9 mouse cellular contexts compared by ENCODE assay signal in the genomic region with DNA sequence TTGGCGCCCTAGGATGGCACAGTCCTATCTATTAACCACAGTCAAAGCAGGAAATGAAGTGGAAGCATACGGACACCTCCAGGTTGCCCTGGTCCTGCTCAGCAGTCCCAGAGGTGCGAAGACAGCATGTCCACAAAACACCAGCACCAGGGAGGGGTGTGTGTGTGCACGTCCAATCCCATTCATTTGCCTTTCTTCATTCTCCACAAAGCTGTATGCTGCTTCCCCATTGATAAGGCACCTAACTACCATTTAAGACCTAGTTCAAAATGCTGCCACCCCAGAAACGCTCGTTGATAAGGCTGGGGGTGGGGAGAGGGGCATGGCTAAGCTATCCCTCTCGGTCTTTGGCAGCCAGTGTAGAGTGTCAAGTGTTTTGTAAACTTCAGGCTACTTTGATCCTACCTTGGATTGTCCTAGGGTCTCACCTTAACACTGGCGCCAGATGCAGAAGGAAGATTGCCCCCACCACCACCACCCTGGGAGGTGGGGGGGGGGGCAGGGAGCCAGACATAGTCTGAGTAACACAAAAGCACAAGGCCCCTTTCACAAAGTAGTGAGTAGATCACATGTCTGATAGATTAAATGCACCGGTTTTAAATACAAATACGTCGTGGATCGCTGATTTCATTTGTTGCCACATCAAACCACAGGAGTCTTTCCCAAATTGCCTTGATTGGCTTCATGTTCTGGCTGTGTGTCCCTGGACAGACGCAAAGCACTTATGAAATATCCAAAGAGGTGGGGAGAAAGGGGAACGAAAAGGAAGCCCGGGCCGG. TPM values are rescaled to one million over a fixed set of nuclear protein-coding genes. Genes with fewer than 3 reads are reported as not detected.
A peak's percentile ranks its signal among the peaks of the same experiment; 100 is the strongest.
DNase-seq lines count a peak whose midpoint lies in the region; ATAC-seq and TF ChIP-seq lines count a peak whose summit lies in the region.
"Had no signal": no experiment of that assay in that cellular context is flagged by ENCODE, and none has a peak within 500 bp of the region (broad histone marks: within the 10 kb centered on the region; RNA-seq: fewer than 3 reads in every experiment).

No protein-coding gene starts in this region.

- H3K4me3 ChIP-seq in hindbrain, postnatal 0 days (ENCODE audit: low read length) = peak overlapping the region; percentile 86
- H3K4me3 ChIP-seq in midbrain, embryonic 11.5 days (ENCODE audit: low read depth, low read length) = peak overlapping the region; percentile 77

- TF ChIP-seq CTCF in hindbrain, postnatal 0 days (IDR thresholded peaks at IDR 0.05; ENCODE audit: low read depth) = no peak

- peak overlapping the region; percentile 92 for H3K4me2 ChIP-seq in hindbrain, postnatal 0 days (ENCODE audit: low read depth, low read length)
- peak overlapping the region; percentile 76 for H3K4me2 ChIP-seq in midbrain, embryonic 11.5 days

- DNase-seq in embryo, embryonic 9.5 days (ENCODE audit: extremely low spot score) = peak; percentile 22
- DNase-seq in embryo, embryonic 10 days (ENCODE audit: low spot score) = no peak
- DNase-seq in thymus, postnatal 4 days = peak; percentile 31
- no peak for DNase-seq in thymus, postnatal 10 days (ENCODE audit: low spot score in 2 of 2)
- DNase-seq in hindbrain, postnatal 0 days (ENCODE audit: low spot score) = no peak
- peak; percentile 90 for DNase-seq in midbrain, embryonic 11.5 days (ENCODE audit: low spot score, missing footprints)
- DNase-seq in adrenal gland, adult 8-10 months = no peak
- DNase-seq in left cerebral cortex, adult 9 months (ENCODE audit: low spot score in 2 of 2) = no peak

- H3K27me3 ChIP-seq in hindbrain, postnatal 0 days (ENCODE audit: insufficient read depth, low read length) = no peaks in the 10 kb centered on the region
- H3K27me3 ChIP-seq in midbrain, embryonic 11.5 days (ENCODE audit: control insufficient read depth, insufficient read depth, low read length) = no peaks in the 10 kb centered on the region
- H3K27me3 ChIP-seq: Patski had no signal

- H3K4me1 ChIP-seq in hindbrain, postnatal 0 days (ENCODE audit: insufficient read depth, low read length) = peaks cover 6% of the 10 kb centered on the region
- H3K4me1 ChIP-seq in midbrain, embryonic 11.5 days (ENCODE audit: control insufficient read depth, insufficient read depth, low read length) = peaks cover 11% of the 10 kb centered on the region

- H3K36me3 ChIP-seq in hindbrain, postnatal 0 days (ENCODE audit: insufficient read depth, low read length) = no peaks in the 10 kb centered on the region
- no peaks in the 10 kb centered on the region for H3K36me3 ChIP-seq in midbrain, embryonic 11.5 days (ENCODE audit: control insufficient read depth, insufficient read depth, low read length)

- H3K9ac ChIP-seq in hindbrain, postnatal 0 days (replicated peaks; ENCODE audit: low read length) = peak overlapping the region; percentile 74
- peak overlapping the region; percentile 81 for H3K9ac ChIP-seq in midbrain, embryonic 11.5 days (ENCODE audit: low read length)

- 19% methylated on average over 16 of the region's 16 CpGs for WGBS in hindbrain, postnatal 0 days
- WGBS in midbrain, embryonic 11.5 days = 21% methylated on average over 16 of the region's 16 CpGs

- ATAC-seq in hindbrain, postnatal 0 days = no peak
- ATAC-seq in midbrain, embryonic 11.5 days (ENCODE audit: low FRiP score) = no peak

- H3K27ac ChIP-seq in hindbrain, postnatal 0 days = peak overlapping the region; percentile 80
- H3K27ac ChIP-seq in midbrain, embryonic 11.5 days (ENCODE audit: low read depth, low read length) = no peak overlapping the region

- H3K9me3 ChIP-seq in hindbrain, postnatal 0 days (ENCODE audit: low read length) = no peaks in the 10 kb centered on the region
- no peaks in the 10 kb centered on the region for H3K9me3 ChIP-seq in midbrain, embryonic 11.5 days (ENCODE audit: control insufficient read depth, low read length)

RNA-seq across cellular contexts. Expression of a gene that starts 2.1 kb away (rescaled TPM):
- 41.0 and 42.2 TPM in 2 replicates for total RNA-seq in hindbrain, postnatal 0 days (2014; rRNA removed)
- polyA plus RNA-seq in hindbrain, postnatal 0 days (2015; fragmentation: Nextera tagmentation; extraction: Ambion mirVana) = 43.6 and 44.8 TPM in 2 replicates
- polyA plus RNA-seq in midbrain, embryonic 11.5 days (2014; fragmentation: Nextera tagmentation; extraction: Ambion mirVana) = 29.9 and 32.1 TPM in 2 replicates
- 10 to 100 TPM in 3 of 4 experiments, 1 to 10 TPM in 1; 9.5 to 13.2 (median 12.1) TPM for total RNA-seq in adrenal gland, adult 8-10 months (2022)

RNA-seq across cellular contexts. Expression of a gene that starts 10.8 kb away (rescaled TPM):
- 26.9 and 27.2 TPM in 2 replicates for total RNA-seq in hindbrain, postnatal 0 days (2014; rRNA removed)
- 149 and 153 TPM in 2 replicates for polyA plus RNA-seq in hindbrain, postnatal 0 days (2015; fragmentation: Nextera tagmentation; extraction: Ambion mirVana)
- polyA plus RNA-seq in midbrain, embryonic 11.5 days (2014; fragmentation: Nextera tagmentation; extraction: Ambion mirVana) = 232 and 254 TPM in 2 replicates
- total RNA-seq in adrenal gland, adult 8-10 months (2022) = 100 to 1,000 TPM in 1 of 4 experiments, 10 to 100 TPM in 3; 76.5 to 101 (median 86.8) TPM

Comparison
In these comparisons a context has a peak if more than half of its experiments do, and no peak if none do; other contexts are left out.
1. DNase-seq: peak in embryo, embryonic 9.5 days (single experiment), thymus, postnatal 4 days (single experiment) and midbrain, embryonic 11.5 days (single experiment); none in embryo, embryonic 10 days (single experiment), thymus, postnatal 10 days (0 of 2), hindbrain, postnatal 0 days (single experiment), adrenal gland, adult 8-10 months (single experiment) and left cerebral cortex, adult 9 months (0 of 2).